Comparison of ENCODE assay signal across 24 mouse cellular contexts in the genomic region with DNA sequence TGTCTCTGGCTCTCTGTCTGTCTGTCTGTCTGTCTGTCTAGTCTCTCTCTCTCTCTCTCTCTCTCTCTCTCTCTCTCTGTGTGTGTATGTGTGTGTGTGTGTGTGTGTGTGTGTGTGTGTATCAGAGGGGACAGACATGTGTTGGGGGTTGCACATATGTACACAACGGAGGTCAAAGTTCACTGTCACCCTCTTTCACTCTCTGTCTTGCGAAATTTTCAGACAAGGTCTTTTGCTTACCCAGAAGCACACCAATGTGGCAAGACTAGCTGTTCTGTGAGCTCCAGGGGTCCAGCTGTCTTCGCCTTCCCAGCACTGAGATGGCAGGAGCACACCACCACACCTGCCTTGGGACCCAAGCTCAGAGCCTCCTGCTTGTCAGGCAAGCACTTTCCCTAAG.
DNase-seq lines count a peak whose midpoint lies in the region; ATAC-seq and TF ChIP-seq lines count a peak whose summit lies in the region.
"Had no signal": no experiment of that assay in that cellular context is flagged by ENCODE, and none has a peak within 500 bp of the region (broad histone marks: within the 10 kb centered on the region; RNA-seq: fewer than 3 reads in every experiment).

No protein-coding gene starts in this region.

- TF ChIP-seq POLR2A in kidney, adult 2 months (IDR thresholded peaks at IDR 0.05; ENCODE audit: low read depth, low read length): no peak
- no peak for TF ChIP-seq POLR2A in CH12.LX (IDR thresholded peaks at IDR 0.05; ENCODE audit: low read depth, low read length)

- peak; percentile 42; the same call in 1 of the 2 replicates for ATAC-seq in liver, embryonic 11.5 days (replicated peaks; ENCODE audit: low FRiP score)
- ATAC-seq in liver, embryonic 16.5 days (ENCODE audit: low read depth): peak; percentile 30
- ATAC-seq in megakaryocyte, adult 5-6 weeks (ENCODE audit: poor library complexity, severe bottlenecking): no peak
- ATAC-seq: forebrain, embryonic 14.5 days; midbrain, embryonic 15.5 days had no signal

- in situ Hi-C loops in CH12.LX (cut with MboI; ENCODE audit: low pct_ligation_motif_present, low pct_unique_long_range_greater_than_20kb, low sequenced_read_pairs): no loop called here

- dilution Hi-C loops in CH12.LX (cut with MboI; ENCODE audit: extremely low pct_ligation_motif_present, extremely low pct_unique_long_range_greater_than_20kb, low sequenced_read_pairs): no loop called here

- 89% methylated on average over 3 of the region's 3 CpGs for WGBS in kidney, adult 2 months
- 74% methylated on average over 3 of the region's 3 CpGs for WGBS in liver, embryonic 11.5 days
- WGBS in liver, embryonic 16.5 days (ENCODE audit: insufficient replicate concordance): 48% methylated on average over 3 of the region's 3 CpGs

- DNase-seq in kidney, adult 2 months: peak; percentile 14
- no peak for DNase-seq in kidney, adult 8-10 months
- DNase-seq in CH12.LX (ENCODE audit: extremely low read depth): no peak
- DNase-seq in liver, embryonic 11.5 days (ENCODE audit: low spot score): no peak
- DNase-seq in gastrocnemius, adult 18-20 months (ENCODE audit: low spot score): no peak
- DNase-seq: adrenal gland, postnatal 10 days; B cell, adult 2 months; cerebellum, adult 8-10 months; cerebellum, postnatal 25 days; gastrocnemius, adult 2 months; gastrocnemius, postnatal 36 days; heart, adult 18-20 months; layer of hippocampus, postnatal 36 days; right cerebral cortex, postnatal 25 days; thymus, postnatal 14 days had no signal

- H3K79me2 ChIP-seq in CH12.LX (replicated peaks; ENCODE audit: control insufficient read depth, extremely low read depth, insufficient read depth, poor library complexity, severe bottlenecking): peaks cover 13% of the 10 kb centered on the region

- H3K36me3 ChIP-seq in kidney, adult 2 months (ENCODE audit: control insufficient read depth, insufficient read depth, low read length): no peaks in the 10 kb centered on the region
- H3K36me3 ChIP-seq in CH12.LX (replicated peaks in 1 of 2; ENCODE audit: control insufficient read depth in 1 of 2, insufficient read depth in 1 of 2, low read length in 1 of 2): peaks cover 7 to 64% of the 10 kb centered on the region in 2 experiments
- no peaks in the 10 kb centered on the region for H3K36me3 ChIP-seq in liver, embryonic 11.5 days (ENCODE audit: control insufficient read depth, insufficient read depth, low read length)
- H3K36me3 ChIP-seq in liver, embryonic 16.5 days (ENCODE audit: control insufficient read depth, insufficient read depth): no peaks in the 10 kb centered on the region
- H3K36me3 ChIP-seq: heart, embryonic 12.5 days; hindbrain, embryonic 15.5 days; limb, embryonic 10.5 days; limb, embryonic 15.5 days; midbrain, embryonic 15.5 days had no signal

- no peaks in the 10 kb centered on the region for H3K27me3 ChIP-seq in kidney, adult 2 months (replicated peaks; ENCODE audit: control insufficient read depth, insufficient read depth, low read length)
- no peaks in the 10 kb centered on the region for H3K27me3 ChIP-seq in CH12.LX (replicated peaks)
- no peaks in the 10 kb centered on the region for H3K27me3 ChIP-seq in liver, embryonic 11.5 days (replicated peaks; ENCODE audit: control insufficient read depth, insufficient read depth, low read length)
- H3K27me3 ChIP-seq in liver, embryonic 16.5 days (ENCODE audit: control insufficient read depth, insufficient read depth, low read depth, low read length): no peaks in the 10 kb centered on the region
- H3K27me3 ChIP-seq: heart, embryonic 12.5 days; hindbrain, embryonic 15.5 days; limb, embryonic 15.5 days; midbrain, embryonic 15.5 days had no signal

- TF ChIP-seq CTCF in kidney, adult 2 months (conservative IDR thresholded peaks at IDR 0.05; ENCODE audit: insufficient read depth, insufficient read length, low read depth, low read length): no peak
- no peak for TF ChIP-seq CTCF in CH12.LX (conservative IDR thresholded peaks at IDR 0.05 in 1 of 2, IDR thresholded peaks at IDR 0.05 in 1 of 2; ENCODE audit: low read depth in 2 of 2, low read length in 2 of 2)

- TF ChIP-seq EP300 in CH12.LX (IDR thresholded peaks at IDR 0.05; ENCODE audit: low read length): no peak

- TF ChIP-seq RAD21 in CH12.LX (IDR thresholded peaks at IDR 0.05; ENCODE audit: low read depth, low read length): no peak

- H3K9ac ChIP-seq in CH12.LX (ENCODE audit: insufficient read depth, low read depth): no peak overlapping the region
- H3K9ac ChIP-seq in liver, embryonic 11.5 days (ENCODE audit: low read depth, low read length): no peak overlapping the region
- H3K9ac ChIP-seq in liver, embryonic 16.5 days (ENCODE audit: low read depth, low read length): no peak overlapping the region
- H3K9ac ChIP-seq: heart, embryonic 12.5 days; hindbrain, embryonic 15.5 days; limb, embryonic 15.5 days; midbrain, embryonic 15.5 days had no signal

- H3K4me1 ChIP-seq in kidney, adult 2 months (ENCODE audit: control insufficient read depth, insufficient read depth, low read length): peaks cover 8% of the 10 kb centered on the region; the same call in 1 of the 2 replicates
- peaks cover 37 to 88% of the 10 kb centered on the region in 2 experiments for H3K4me1 ChIP-seq in CH12.LX (ENCODE audit: control insufficient read depth in 1 of 2, insufficient read depth in 2 of 2)
- H3K4me1 ChIP-seq in liver, embryonic 11.5 days (replicated peaks; ENCODE audit: control insufficient read depth, insufficient read depth, low read length): no peaks in the 10 kb centered on the region
- H3K4me1 ChIP-seq in liver, embryonic 16.5 days (ENCODE audit: control insufficient read depth, low read depth, low read length): no peaks in the 10 kb centered on the region
- H3K4me1 ChIP-seq: limb, embryonic 10.5 days had no signal

- H3K4me3 ChIP-seq in kidney, adult 2 months (ENCODE audit: insufficient read depth, low read depth, low read length): no peak overlapping the region
- no peak overlapping the region for H3K4me3 ChIP-seq in CH12.LX (replicated peaks in 1 of 3; ENCODE audit: low read depth in 2 of 3, low read length in 2 of 3, poor library complexity in 1 of 3)
- H3K4me3 ChIP-seq in liver, embryonic 11.5 days (ENCODE audit: low read depth, low read length): no peak overlapping the region
- no peak overlapping the region for H3K4me3 ChIP-seq in liver, embryonic 16.5 days (ENCODE audit: low read depth, low read length)
- H3K4me3 ChIP-seq: gastrocnemius, adult 2 months; heart, embryonic 12.5 days; hindbrain, embryonic 15.5 days; limb, embryonic 10.5 days; limb, embryonic 15.5 days; midbrain, embryonic 15.5 days had no signal

- no peak overlapping the region for H3K4me2 ChIP-seq in CH12.LX (ENCODE audit: insufficient read depth, low read depth, poor library complexity, severe bottlenecking)
- H3K4me2 ChIP-seq in liver, embryonic 11.5 days: no peak overlapping the region
- H3K4me2 ChIP-seq in liver, embryonic 16.5 days (ENCODE audit: low read depth, low read length): 0 out of 2 replicates have a peak overlapping the region, but pooled peaks have one; percentile 18
- H3K4me2 ChIP-seq: heart, embryonic 12.5 days; hindbrain, embryonic 15.5 days; limb, embryonic 15.5 days; midbrain, embryonic 15.5 days had no signal

- H3K27ac ChIP-seq in kidney, adult 2 months (ENCODE audit: insufficient read depth, low read depth, low read length): no peak overlapping the region
- H3K27ac ChIP-seq in CH12.LX (ENCODE audit: insufficient read depth, low read depth): 0 out of 2 replicates have a peak overlapping the region, but pooled peaks have one; percentile 18
- peak overlapping the region; percentile 23 for H3K27ac ChIP-seq in liver, embryonic 11.5 days (ENCODE audit: low read depth, low read length)
- H3K27ac ChIP-seq in liver, embryonic 16.5 days (ENCODE audit: low read length): peak overlapping the region; percentile 86
- H3K27ac ChIP-seq: gastrocnemius, adult 2 months; hindbrain, embryonic 15.5 days; limb, embryonic 10.5 days; limb, embryonic 15.5 days; macrophage; midbrain, embryonic 15.5 days had no signal

- H3K9me3 ChIP-seq in CH12.LX (replicated peaks; ENCODE audit: low read length): no peaks in the 10 kb centered on the region
- H3K9me3 ChIP-seq in liver, embryonic 11.5 days (ENCODE audit: control insufficient read depth, low read length): no peaks in the 10 kb centered on the region
- H3K9me3 ChIP-seq in liver, embryonic 16.5 days (replicated peaks; ENCODE audit: control insufficient read depth, low read length): no peaks in the 10 kb centered on the region
- H3K9me3 ChIP-seq: heart, embryonic 12.5 days; hindbrain, embryonic 15.5 days; limb, embryonic 10.5 days; limb, embryonic 15.5 days; midbrain, embryonic 15.5 days had no signal

TF ChIP-seq in CH12.LX, 34 proteins besides CTCF, POLR2A, EP300 and RAD21:
- TF ChIP-seq NRF1 (IDR thresholded peaks at IDR 0.05; ENCODE audit: low read depth, low read length) (no peak), ETS1 (conservative IDR thresholded peaks at IDR 0.05; ENCODE audit: low read depth, low read length) (no peak), CHD2 (IDR thresholded peaks at IDR 0.05; ENCODE audit: low read length) (no peak), MAX (IDR thresholded peaks at IDR 0.05; ENCODE audit: low read length) (no peak), MYC (IDR thresholded peaks at IDR 0.05; ENCODE audit: low read depth, low read length) (no peak)
